Mouse (Mus musculus) retina, embryonic 14.5 days (tissue): ENCODE results near the gene Hsp90ab1.
A peak's percentile ranks its signal among the peaks of the same experiment; 100 is the strongest.

Source experiments
- DNase-seq: peaks from one replicate; pipeline ENCODE4 v3.0.0-alpha.2; 2015; ENCODE audit warnings: low spot score

Gene Hsp90ab1

GRCm38 (mm10) chr17:45542705-45543104 is 30.4 kb downstream of the Hsp90ab1 start:
- DNase-seq: no peak

- no peak for DNase-seq
These were observed 30.9 kb downstream of the Hsp90ab1 start for GRCm38 (mm10) chr17:45542129-45542528.

GRCm38 (mm10) chr17:45539664-45540063 is 33.4 kb downstream of the Hsp90ab1 start:
- DNase-seq: no peak

- DNase-seq: no peak
These were observed 34.7 kb downstream of the Hsp90ab1 start for GRCm38 (mm10) chr17:45538394-45538793.

GRCm38 (mm10) chr17:45536264-45536663 is 36.8 kb downstream of the Hsp90ab1 start:
- peak; percentile 29 for DNase-seq

GRCm38 (mm10) chr17:45532896-45533295 is 40.2 kb downstream of the Hsp90ab1 start:
- no peak for DNase-seq

GRCm38 (mm10) chr17:45530346-45530782 is 42.7 kb downstream of the Hsp90ab1 start:
- DNase-seq: no peak

GRCm38 (mm10) chr17:45526571-45526970 is 46.5 kb downstream of the Hsp90ab1 start:
- peak; percentile 43 for DNase-seq

GRCm38 (mm10) chr17:45524961-45525360 is 48.1 kb downstream of the Hsp90ab1 start:
- DNase-seq: no peak

- peak; percentile 91 for DNase-seq
These were observed 49.8 kb downstream of the Hsp90ab1 start, which contains the start of gene Tcte1 for GRCm38 (mm10) chr17:45523263-45523662. Tcte1 (plus strand) TSS chr17:45523434.

GRCm38 (mm10) chr17:45520136-45520535 is 52.9 kb downstream of the Hsp90ab1 start:
- DNase-seq: no peak

GRCm38 (mm10) chr17:45518766-45519475 is 54.1 kb downstream of the Hsp90ab1 start:
- no peak for DNase-seq
